Mouse (Mus musculus): Measurements from ENCODE around the gene Gjb2. TPM values are rescaled to one million over a fixed set of nuclear protein-coding genes. Genes with fewer than 3 reads are reported as not detected.

Gene Gjb2
- polyA plus RNA-seq (2016; fragmentation: Nextera tagmentation; extraction: Ambion mirVana): 4.4 and 9.0 TPM in 2 replicates

GRCm38 (mm10) chr14:57104106-57105023, at the start of gene Gjb2:
Gjb2 (minus strand) TSS chr14:57104702.
- under 1% methylated on average over 101 of the region's 101 CpGs for WGBS
- no peaks in the 10 kb centered on the region for H3K36me3 ChIP-seq
- peak; percentile 60 for DNase-seq (ENCODE audit: low spot score)
- peaks cover 69% of the 10 kb centered on the region for H3K27me3 ChIP-seq (ENCODE audit: insufficient read depth, poor library complexity, severe bottlenecking)
- H3K27ac ChIP-seq: peak within 1 kb of the TSS; percentile 60
- H3K4me1 ChIP-seq (replicated peaks): peaks cover 27% of the 10 kb centered on the region
- no peaks in the 10 kb centered on the region for H3K9me3 ChIP-seq
- H3K4me3 ChIP-seq: peak within 1 kb of the TSS; percentile 79

DNA sequence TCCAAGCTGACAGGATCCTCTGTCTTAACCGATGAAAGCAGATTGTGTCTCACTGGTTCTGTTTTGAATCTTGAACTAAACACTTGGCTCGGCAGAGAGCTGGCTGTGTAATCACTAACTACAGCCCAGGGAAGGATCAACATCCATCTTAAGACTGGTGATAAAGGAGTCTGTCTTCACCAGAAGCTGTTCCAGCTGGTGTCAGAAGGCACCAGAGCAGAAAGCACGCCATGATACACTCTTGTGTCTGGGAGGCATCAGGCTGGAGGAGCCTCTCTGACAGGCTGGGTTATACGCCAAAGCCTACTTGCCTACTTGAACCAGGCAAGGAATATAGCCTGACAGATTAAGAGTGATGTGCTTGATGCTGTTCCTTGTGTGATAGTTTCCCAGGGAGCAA, 41.2 kb upstream of the Gjb2 start:
- no peaks in the 10 kb centered on the region for H3K4me1 ChIP-seq (replicated peaks)
- no peak for DNase-seq (ENCODE audit: low spot score)
- 63% methylated on average over 4 of the region's 4 CpGs for WGBS
- H3K27ac ChIP-seq: no peak overlapping the region
- no peaks in the 10 kb centered on the region; the same call in none of the 2 replicates for H3K27me3 ChIP-seq (ENCODE audit: insufficient read depth, poor library complexity, severe bottlenecking)
- no peaks in the 10 kb centered on the region for H3K9me3 ChIP-seq
- no peaks in the 10 kb centered on the region for H3K36me3 ChIP-seq
- H3K4me3 ChIP-seq: no peak overlapping the region

- DNase-seq (ENCODE audit: low spot score): no peak
- WGBS: 41% methylated on average over 8 of the region's 8 CpGs
- Histone ChIP-seq H3K36me3 (no peaks in the 10 kb centered on the region), H3K27ac (no peak overlapping the region), H3K27me3 (ENCODE audit: insufficient read depth, poor library complexity, severe bottlenecking) (peaks cover 85% of the 10 kb centered on the region), H3K9me3 (no peaks in the 10 kb centered on the region), H3K4me3 (no peak overlapping the region), H3K4me1 (replicated peaks) (peaks cover 35% of the 10 kb centered on the region)
These were observed 30.8 kb upstream of the Gjb2 start for GRCm38 (mm10) chr14:57135265-57135664.

DNA sequence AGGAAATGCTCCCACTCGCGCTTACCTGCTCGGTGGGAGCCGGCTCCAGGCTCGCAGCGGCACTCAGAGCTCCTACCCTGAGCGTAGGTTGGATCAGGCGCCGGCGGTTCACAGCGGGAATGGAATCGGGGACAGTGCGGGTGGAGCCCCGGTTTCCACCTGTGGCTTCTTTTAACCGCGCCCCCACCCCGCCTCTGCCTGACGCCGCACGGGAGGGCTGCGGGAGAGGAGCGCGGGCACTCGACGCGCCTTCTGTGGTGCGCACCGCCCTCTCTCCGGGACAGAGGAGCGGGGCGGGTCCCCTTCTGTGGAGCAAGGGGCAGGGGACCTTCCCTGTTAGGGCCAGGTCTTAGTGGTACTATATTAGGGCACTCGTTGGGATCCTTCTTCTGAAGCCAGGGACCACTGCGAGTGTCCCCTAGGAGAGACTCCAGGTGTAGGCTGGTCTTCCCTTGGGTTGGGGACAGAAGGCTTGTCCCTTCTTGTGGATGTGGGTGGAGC, 28.7 kb upstream of the Gjb2 start, which contains the start of gene Gjb6:
TSS of gene Gjb6 (minus strand) at position 451 of the 501 bp plus-strand sequence.
- Histone ChIP-seq H3K9me3 (no peaks in the 10 kb centered on the region), H3K36me3 (no peaks in the 10 kb centered on the region), H3K27me3 (ENCODE audit: insufficient read depth, poor library complexity, severe bottlenecking) (peaks cover 79% of the 10 kb centered on the region), H3K4me1 (replicated peaks) (peaks cover 38% of the 10 kb centered on the region), H3K27ac (no peak within 1 kb of the TSS; the same call in 1 of the 2 replicates), H3K4me3 (peak within 1 kb of the TSS; percentile 50)
- WGBS: 2% methylated on average over 33 of the region's 33 CpGs
- DNase-seq (ENCODE audit: low spot score): no peak

DNA sequence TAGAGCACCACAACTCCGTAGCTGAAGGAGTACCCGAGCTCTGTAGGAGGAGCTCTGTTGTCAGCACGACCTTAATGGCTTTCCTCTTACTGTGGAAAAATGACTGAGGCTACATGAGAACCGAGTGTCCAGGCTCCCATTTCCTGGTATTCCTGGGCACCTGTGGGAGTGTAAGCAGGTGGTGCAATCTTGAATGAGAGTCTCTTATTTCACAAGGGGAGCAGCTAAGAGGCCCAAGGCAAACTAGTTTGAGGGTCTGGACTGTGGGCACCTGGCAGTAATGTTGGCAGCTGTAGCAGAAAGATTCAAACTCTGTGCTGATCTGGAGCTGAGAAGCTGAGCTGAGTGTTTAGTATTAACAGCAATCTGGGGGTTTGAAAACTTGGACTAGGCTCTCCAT, 22.9 kb upstream of the Gjb2 start:
- no peak overlapping the region for H3K27ac ChIP-seq
- no peaks in the 10 kb centered on the region for H3K36me3 ChIP-seq
- 82% methylated on average over 4 of the region's 4 CpGs for WGBS
- no peaks in the 10 kb centered on the region for H3K9me3 ChIP-seq
- H3K4me1 ChIP-seq (replicated peaks): 0 out of 2 replicates have a peak, but pooled peaks cover 7% of the 10 kb centered on the region
- no peak overlapping the region for H3K4me3 ChIP-seq
- peaks cover 22% of the 10 kb centered on the region for H3K27me3 ChIP-seq (ENCODE audit: insufficient read depth, poor library complexity, severe bottlenecking)
- no peak for DNase-seq (ENCODE audit: low spot score)

DNA sequence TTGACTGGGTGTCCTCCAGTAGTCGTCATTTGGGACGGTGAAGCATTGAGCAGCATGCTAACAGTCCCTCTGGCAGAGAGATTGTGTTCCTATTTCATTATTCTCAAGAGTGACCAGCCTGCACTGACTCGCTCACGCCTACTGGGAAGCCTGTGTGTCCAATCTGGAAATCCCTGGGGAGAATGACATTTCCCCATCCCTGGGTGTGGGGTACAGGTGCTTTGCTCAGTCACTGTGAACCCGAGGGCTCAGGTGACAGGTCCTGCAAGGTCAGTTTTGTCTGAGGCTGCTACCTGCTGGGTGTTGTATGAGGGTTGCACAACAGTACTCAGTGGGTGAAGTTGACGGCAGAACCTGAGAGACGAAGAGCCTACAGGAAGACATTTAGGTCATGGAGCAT, 17.8 kb upstream of the Gjb2 start:
- WGBS: 87% methylated on average over 7 of the region's 7 CpGs
- Histone ChIP-seq H3K9me3 (no peaks in the 10 kb centered on the region), H3K27me3 (ENCODE audit: insufficient read depth, poor library complexity, severe bottlenecking) (no peaks in the 10 kb centered on the region), H3K4me1 (replicated peaks) (no peaks in the 10 kb centered on the region), H3K36me3 (no peaks in the 10 kb centered on the region), H3K27ac (no peak overlapping the region), H3K4me3 (no peak overlapping the region)
- no peak for DNase-seq (ENCODE audit: low spot score)

DNA sequence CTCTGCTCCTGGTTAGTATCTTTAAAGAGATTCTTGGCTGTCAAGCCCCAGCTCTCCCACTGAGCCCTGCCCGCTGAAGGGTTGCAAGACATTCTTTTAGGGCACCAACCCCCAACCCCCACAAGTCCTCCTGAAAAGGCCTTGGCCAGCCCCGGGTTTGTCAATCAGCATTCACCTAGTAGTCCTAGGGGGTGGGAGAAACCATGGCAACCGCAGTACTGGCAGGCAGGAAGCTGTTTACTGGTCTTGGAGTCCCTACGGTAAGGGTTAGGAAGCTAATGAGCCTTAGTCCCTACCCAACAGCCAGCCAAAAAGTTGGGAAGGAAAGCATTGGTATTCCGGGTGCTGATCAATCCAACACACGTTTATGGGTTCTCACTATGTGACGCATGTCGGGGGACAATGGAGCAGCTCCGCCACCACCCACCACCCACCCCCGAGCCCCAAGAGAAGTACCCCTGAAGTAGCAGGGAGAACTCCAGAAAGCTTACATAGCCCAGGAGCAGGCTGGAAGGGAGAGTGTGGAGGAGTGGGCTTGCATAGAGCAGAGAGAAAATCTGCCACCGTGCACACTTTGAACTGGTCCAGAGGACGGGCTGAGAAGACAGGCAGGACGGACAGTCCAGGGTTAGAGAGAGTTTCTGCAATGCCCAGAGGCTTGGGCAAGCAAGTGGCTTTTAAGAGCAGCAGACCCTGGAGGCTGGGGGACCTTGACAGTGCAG, 11.5 kb upstream of the Gjb2 start, which contains the start of gene Gm4491:
TSS of gene Gm4491 (minus strand) at position 61 of the 722 bp plus-strand sequence.
- no peaks in the 10 kb centered on the region for H3K9me3 ChIP-seq
- WGBS: 10% methylated on average over 13 of the region's 13 CpGs
- peak within 1 kb of the TSS; percentile 36 for H3K4me3 ChIP-seq
- peaks cover 11% of the 10 kb centered on the region for H3K27me3 ChIP-seq (ENCODE audit: insufficient read depth, poor library complexity, severe bottlenecking)
- peak; percentile 70 for DNase-seq (ENCODE audit: low spot score)
- H3K27ac ChIP-seq: peak within 1 kb of the TSS; percentile 50
- H3K36me3 ChIP-seq: no peaks in the 10 kb centered on the region
- H3K4me1 ChIP-seq (replicated peaks): peaks cover 29% of the 10 kb centered on the region

GRCm38 (mm10) chr14:57109194-57109593, 4.7 kb upstream of the Gjb2 start:
- Histone ChIP-seq H3K36me3 (no peaks in the 10 kb centered on the region), H3K4me1 (replicated peaks) (peaks cover 19% of the 10 kb centered on the region), H3K9me3 (no peaks in the 10 kb centered on the region), H3K27ac (no peak overlapping the region), H3K4me3 (no peak overlapping the region), H3K27me3 (ENCODE audit: insufficient read depth, poor library complexity, severe bottlenecking) (peaks cover 48% of the 10 kb centered on the region)
- WGBS: 8% methylated on average over 4 of the region's 4 CpGs
- peak; percentile 41 for DNase-seq (ENCODE audit: low spot score)

- DNase-seq (ENCODE audit: low spot score): no peak
- H3K4me1 ChIP-seq (replicated peaks): peaks cover 22% of the 10 kb centered on the region
- peaks cover 61% of the 10 kb centered on the region for H3K27me3 ChIP-seq (ENCODE audit: insufficient read depth, poor library complexity, severe bottlenecking)
- 75% methylated on average over 5 of the region's 5 CpGs for WGBS
- no peaks in the 10 kb centered on the region for H3K9me3 ChIP-seq
- no peak overlapping the region for H3K27ac ChIP-seq
- no peaks in the 10 kb centered on the region for H3K36me3 ChIP-seq
- H3K4me3 ChIP-seq: no peak overlapping the region
These were observed 3.4 kb upstream of the Gjb2 start for GRCm38 (mm10) chr14:57107916-57108315.

GRCm38 (mm10) chr14:57107091-57107490, 2.6 kb upstream of the Gjb2 start:
- Histone ChIP-seq H3K4me1 (replicated peaks) (peaks cover 22% of the 10 kb centered on the region), H3K27ac (no peak overlapping the region), H3K36me3 (no peaks in the 10 kb centered on the region), H3K27me3 (ENCODE audit: insufficient read depth, poor library complexity, severe bottlenecking) (peaks cover 69% of the 10 kb centered on the region), H3K9me3 (no peaks in the 10 kb centered on the region), H3K4me3 (no peak overlapping the region)
- 81% methylated on average over 8 of the region's 8 CpGs for WGBS
- no peak for DNase-seq (ENCODE audit: low spot score)

DNA sequence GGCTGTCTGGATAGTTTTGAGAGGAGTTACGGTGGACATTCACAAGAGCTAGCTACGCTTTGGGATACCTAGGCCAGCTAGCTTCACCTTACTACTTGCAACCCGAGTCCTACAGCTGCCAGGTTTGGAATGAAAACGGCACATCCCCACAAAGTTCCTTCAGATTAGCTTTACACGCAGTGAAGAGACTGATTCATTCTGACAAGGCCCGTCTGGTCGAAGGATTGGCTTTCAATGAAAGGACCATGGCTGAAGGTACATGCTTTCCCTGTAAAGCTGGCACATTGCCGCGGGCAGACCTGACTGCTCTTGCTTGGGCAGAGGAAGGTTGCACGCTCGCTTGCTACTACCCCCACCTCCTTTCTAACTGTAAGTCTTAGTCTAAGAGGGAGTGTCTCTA, 1.2 kb upstream of the Gjb2 start:
- no peaks in the 10 kb centered on the region for H3K9me3 ChIP-seq
- no peaks in the 10 kb centered on the region for H3K36me3 ChIP-seq
- no peak overlapping the region for H3K27ac ChIP-seq
- DNase-seq (ENCODE audit: low spot score): no peak
- H3K27me3 ChIP-seq (ENCODE audit: insufficient read depth, poor library complexity, severe bottlenecking): peaks cover 69% of the 10 kb centered on the region
- H3K4me3 ChIP-seq: no peak overlapping the region
- peaks cover 22% of the 10 kb centered on the region for H3K4me1 ChIP-seq (replicated peaks)
- WGBS: 47% methylated on average over 11 of the region's 11 CpGs

DNA sequence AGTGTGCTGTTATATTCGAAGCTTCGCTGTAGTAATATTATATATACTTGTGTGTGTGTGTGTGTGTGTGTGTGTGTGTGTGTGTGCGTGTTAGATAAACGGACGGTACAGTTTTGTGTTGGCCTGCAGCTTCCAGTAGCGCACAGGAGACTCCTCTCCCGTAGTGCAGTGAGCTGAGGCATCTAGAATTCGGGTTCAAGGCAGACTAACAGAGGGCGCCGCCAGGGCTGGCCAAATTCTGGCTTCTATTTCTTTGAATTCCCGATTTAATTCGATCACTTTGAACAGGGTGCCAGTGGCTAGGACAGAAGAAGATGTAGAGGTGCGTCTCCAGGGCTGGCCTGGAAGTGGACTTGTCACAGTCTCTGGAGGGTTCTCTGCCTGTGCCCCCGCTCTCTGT, 609 bp upstream of the Gjb2 start:
- H3K4me3 ChIP-seq: peak overlapping the region; percentile 79
- H3K27me3 ChIP-seq (ENCODE audit: insufficient read depth, poor library complexity, severe bottlenecking): peaks cover 69% of the 10 kb centered on the region
- WGBS: 12% methylated on average over 14 of the region's 14 CpGs
- peak; percentile 35 for DNase-seq (ENCODE audit: low spot score)
- H3K9me3 ChIP-seq: no peaks in the 10 kb centered on the region
- no peak overlapping the region for H3K27ac ChIP-seq
- H3K36me3 ChIP-seq: no peaks in the 10 kb centered on the region
- peaks cover 22% of the 10 kb centered on the region for H3K4me1 ChIP-seq (replicated peaks)

All from hindbrain, embryonic 10.5 days (tissue).